Mouse (Mus musculus): ENCODE measurements around the gene Filip1l. TPM values are rescaled to one million over a fixed set of nuclear protein-coding genes. Genes with fewer than 3 reads are reported as not detected.

The Filip1l gene
- polyA plus RNA-seq, 1 experiment from 2014 or later = 3.4 TPM

- no peak for ATAC-seq (ENCODE audit: low FRiP score)
- no peaks in the 10 kb centered on the region for H3K36me3 ChIP-seq (replicated peaks; ENCODE audit: control insufficient read depth, insufficient read depth)
- H3K27ac ChIP-seq = no peak overlapping the region
- DNase-seq (ENCODE audit: low spot score) = no peak
- WGBS = 94% methylated on average over 7 of the region's 7 CpGs
- H3K9me3 ChIP-seq (ENCODE audit: control insufficient read depth, low read length) = no peaks in the 10 kb centered on the region
- H3K9ac ChIP-seq = no peak overlapping the region
- H3K27me3 ChIP-seq (ENCODE audit: control insufficient read depth, insufficient read depth, low read length) = no peaks in the 10 kb centered on the region
- H3K4me3 ChIP-seq (replicated peaks; ENCODE audit: low read length) = no peak overlapping the region
- no peaks in the 10 kb centered on the region for H3K4me1 ChIP-seq (replicated peaks; ENCODE audit: control insufficient read depth, insufficient read depth, low read length)
- no peak overlapping the region for H3K4me2 ChIP-seq (replicated peaks)
Measured at GRCm38 (mm10) chr16:57568648-57569404, 215.9 kb downstream of the Filip1l start.

- WGBS = 96% methylated on average over 5 of the region's 5 CpGs
- DNase-seq (ENCODE audit: low spot score) (no peak), ATAC-seq (ENCODE audit: low FRiP score) (no peak)
Measured at GRCm38 (mm10) chr16:57570789-57571311, 218.0 kb downstream of the Filip1l start.

GRCm38 (mm10) chr16:57573831-57574230 is 220.9 kb downstream of the Filip1l start:
- no peak for DNase-seq (ENCODE audit: low spot score)
- Histone ChIP-seq H3K4me1 (replicated peaks; ENCODE audit: control insufficient read depth, insufficient read depth, low read length) (no peaks in the 10 kb centered on the region), H3K27ac (no peak overlapping the region), H3K36me3 (replicated peaks; ENCODE audit: control insufficient read depth, insufficient read depth) (no peaks in the 10 kb centered on the region), H3K4me3 (replicated peaks; ENCODE audit: low read length) (no peak overlapping the region), H3K27me3 (ENCODE audit: control insufficient read depth, insufficient read depth, low read length) (no peaks in the 10 kb centered on the region), H3K9ac (no peak overlapping the region), H3K9me3 (ENCODE audit: control insufficient read depth, low read length) (no peaks in the 10 kb centered on the region), H3K4me2 (replicated peaks) (no peak overlapping the region)
- 76% methylated on average over 1 of the region's 1 CpGs for WGBS
- ATAC-seq (ENCODE audit: low FRiP score) = no peak

More at GRCm38 (mm10) chr16:57570789-57571311, 218.0 kb downstream of the Filip1l start:
- Histone ChIP-seq H3K4me3 (replicated peaks; ENCODE audit: low read length) (no peak overlapping the region), H3K9ac (no peak overlapping the region), H3K9me3 (ENCODE audit: control insufficient read depth, low read length) (no peaks in the 10 kb centered on the region), H3K27ac (no peak overlapping the region), H3K36me3 (replicated peaks; ENCODE audit: control insufficient read depth, insufficient read depth) (no peaks in the 10 kb centered on the region), H3K4me1 (replicated peaks; ENCODE audit: control insufficient read depth, insufficient read depth, low read length) (no peaks in the 10 kb centered on the region), H3K4me2 (replicated peaks) (no peak overlapping the region), H3K27me3 (ENCODE audit: control insufficient read depth, insufficient read depth, low read length) (no peaks in the 10 kb centered on the region)

- 94% methylated on average over 1 of the region's 1 CpGs for WGBS
- Histone ChIP-seq H3K9me3 (ENCODE audit: control insufficient read depth, low read length) (no peaks in the 10 kb centered on the region), H3K4me2 (replicated peaks) (no peak overlapping the region), H3K9ac (no peak overlapping the region), H3K27ac (no peak overlapping the region), H3K36me3 (replicated peaks; ENCODE audit: control insufficient read depth, insufficient read depth) (no peaks in the 10 kb centered on the region), H3K4me1 (replicated peaks; ENCODE audit: control insufficient read depth, insufficient read depth, low read length) (no peaks in the 10 kb centered on the region), H3K27me3 (ENCODE audit: control insufficient read depth, insufficient read depth, low read length) (no peaks in the 10 kb centered on the region), H3K4me3 (replicated peaks; ENCODE audit: low read length) (no peak overlapping the region)
- ATAC-seq (ENCODE audit: low FRiP score) (no peak), DNase-seq (ENCODE audit: low spot score) (no peak)
Measured at GRCm38 (mm10) chr16:57575764-57576388, 223.0 kb downstream of the Filip1l start.

- ATAC-seq (ENCODE audit: low FRiP score) = no peak
- no peak overlapping the region for H3K27ac ChIP-seq
- no peaks in the 10 kb centered on the region for H3K27me3 ChIP-seq (ENCODE audit: control insufficient read depth, insufficient read depth, low read length)
- H3K36me3 ChIP-seq (replicated peaks; ENCODE audit: control insufficient read depth, insufficient read depth) = no peaks in the 10 kb centered on the region
- no peak overlapping the region for H3K4me2 ChIP-seq (replicated peaks)
- WGBS = 86% methylated on average over 1 of the region's 1 CpGs
- H3K9me3 ChIP-seq (ENCODE audit: control insufficient read depth, low read length) = no peaks in the 10 kb centered on the region
- DNase-seq (ENCODE audit: low spot score) = no peak
- H3K9ac ChIP-seq = no peak overlapping the region
- H3K4me3 ChIP-seq (replicated peaks; ENCODE audit: low read length) = no peak overlapping the region
- H3K4me1 ChIP-seq (replicated peaks; ENCODE audit: control insufficient read depth, insufficient read depth, low read length) = no peaks in the 10 kb centered on the region
Measured at GRCm38 (mm10) chr16:57577519-57577918, 224.6 kb downstream of the Filip1l start.

- Histone ChIP-seq H3K27me3 (ENCODE audit: control insufficient read depth, insufficient read depth, low read length) (no peaks in the 10 kb centered on the region), H3K4me2 (replicated peaks) (no peak overlapping the region), H3K9ac (no peak overlapping the region), H3K27ac (no peak overlapping the region), H3K9me3 (ENCODE audit: control insufficient read depth, low read length) (no peaks in the 10 kb centered on the region), H3K4me1 (replicated peaks; ENCODE audit: control insufficient read depth, insufficient read depth, low read length) (no peaks in the 10 kb centered on the region), H3K4me3 (replicated peaks; ENCODE audit: low read length) (no peak overlapping the region), H3K36me3 (replicated peaks; ENCODE audit: control insufficient read depth, insufficient read depth) (no peaks in the 10 kb centered on the region)
- DNase-seq (ENCODE audit: low spot score) (no peak), ATAC-seq (ENCODE audit: low FRiP score) (no peak)
- WGBS = 75% methylated on average over 7 of the region's 7 CpGs
Measured at GRCm38 (mm10) chr16:57580041-57580440, 227.1 kb downstream of the Filip1l start.

GRCm38 (mm10) chr16:57582008-57582407 is 229.1 kb downstream of the Filip1l start:
- WGBS = 89% methylated on average over 2 of the region's 2 CpGs
- no peaks in the 10 kb centered on the region for H3K9me3 ChIP-seq (ENCODE audit: control insufficient read depth, low read length)
- no peaks in the 10 kb centered on the region for H3K36me3 ChIP-seq (replicated peaks; ENCODE audit: control insufficient read depth, insufficient read depth)
- no peak for DNase-seq (ENCODE audit: low spot score)
- H3K27ac ChIP-seq = no peak overlapping the region
- H3K4me2 ChIP-seq (replicated peaks) = no peak overlapping the region
- H3K27me3 ChIP-seq (ENCODE audit: control insufficient read depth, insufficient read depth, low read length) = no peaks in the 10 kb centered on the region
- no peak overlapping the region for H3K9ac ChIP-seq
- H3K4me1 ChIP-seq (replicated peaks; ENCODE audit: control insufficient read depth, insufficient read depth, low read length) = no peaks in the 10 kb centered on the region
- no peak for ATAC-seq (ENCODE audit: low FRiP score)
- no peak overlapping the region for H3K4me3 ChIP-seq (replicated peaks; ENCODE audit: low read length)

GRCm38 (mm10) chr16:57585201-57585600 is 232.3 kb downstream of the Filip1l start:
- Histone ChIP-seq H3K36me3 (replicated peaks; ENCODE audit: control insufficient read depth, insufficient read depth) (no peaks in the 10 kb centered on the region), H3K4me3 (replicated peaks; ENCODE audit: low read length) (no peak overlapping the region), H3K27ac (no peak overlapping the region), H3K4me2 (replicated peaks) (no peak overlapping the region), H3K9ac (no peak overlapping the region), H3K27me3 (ENCODE audit: control insufficient read depth, insufficient read depth, low read length) (no peaks in the 10 kb centered on the region), H3K4me1 (replicated peaks; ENCODE audit: control insufficient read depth, insufficient read depth, low read length) (no peaks in the 10 kb centered on the region), H3K9me3 (ENCODE audit: control insufficient read depth, low read length) (no peaks in the 10 kb centered on the region)
- WGBS = 71% methylated on average over 3 of the region's 3 CpGs
- ATAC-seq (ENCODE audit: low FRiP score) = no peak
- no peak for DNase-seq (ENCODE audit: low spot score)

GRCm38 (mm10) chr16:57593422-57594157 is 240.7 kb downstream of the Filip1l start:
- peak; percentile 89 for DNase-seq (ENCODE audit: low spot score)
- Histone ChIP-seq H3K27ac (no peak overlapping the region), H3K9ac (no peak overlapping the region), H3K9me3 (ENCODE audit: control insufficient read depth, low read length) (no peaks in the 10 kb centered on the region), H3K4me1 (replicated peaks; ENCODE audit: control insufficient read depth, insufficient read depth, low read length) (no peaks in the 10 kb centered on the region), H3K4me2 (replicated peaks) (no peak overlapping the region), H3K27me3 (ENCODE audit: control insufficient read depth, insufficient read depth, low read length) (no peaks in the 10 kb centered on the region), H3K4me3 (replicated peaks; ENCODE audit: low read length) (no peak overlapping the region), H3K36me3 (replicated peaks; ENCODE audit: control insufficient read depth, insufficient read depth) (no peaks in the 10 kb centered on the region)
- peak; percentile 71; the same call in 1 of the 2 replicates for ATAC-seq (ENCODE audit: low FRiP score)
- 42% methylated on average over 7 of the region's 7 CpGs for WGBS
